Mouse (Mus musculus): ENCODE measurements around the gene Tfrc.

Gene Tfrc

DNA sequence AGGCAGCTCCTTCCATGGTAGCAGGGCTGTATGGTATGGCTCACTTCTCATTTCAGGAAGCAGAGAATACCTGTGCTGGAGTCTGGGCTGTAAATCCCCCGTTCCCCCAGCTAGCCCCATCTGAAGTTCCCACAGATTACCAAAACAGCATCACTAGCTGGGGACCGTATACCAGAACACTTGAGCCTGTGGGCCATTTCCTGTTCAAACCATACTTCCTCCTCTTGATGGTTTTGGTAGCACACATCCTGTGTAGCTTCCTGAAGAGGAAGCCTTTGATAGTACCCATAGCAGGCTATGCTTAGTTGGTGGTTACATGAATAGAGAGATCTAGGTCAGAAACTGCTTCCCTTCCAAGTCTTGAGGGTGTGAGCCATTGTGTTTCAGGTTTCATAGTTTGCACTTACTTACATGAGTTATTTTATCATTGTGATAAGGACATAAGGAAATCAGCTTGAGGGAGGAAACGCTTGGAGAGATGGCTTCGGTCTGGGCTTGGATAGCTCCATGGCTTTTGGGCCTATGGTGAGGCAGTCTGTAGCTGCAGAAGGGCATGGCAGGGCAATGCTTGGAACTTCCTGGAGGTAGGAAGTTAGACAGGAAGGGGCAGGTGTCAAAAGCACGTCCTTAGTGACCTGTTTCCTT is 42.4 kb downstream of the Tfrc start:
- no peak for DNase-seq

DNA sequence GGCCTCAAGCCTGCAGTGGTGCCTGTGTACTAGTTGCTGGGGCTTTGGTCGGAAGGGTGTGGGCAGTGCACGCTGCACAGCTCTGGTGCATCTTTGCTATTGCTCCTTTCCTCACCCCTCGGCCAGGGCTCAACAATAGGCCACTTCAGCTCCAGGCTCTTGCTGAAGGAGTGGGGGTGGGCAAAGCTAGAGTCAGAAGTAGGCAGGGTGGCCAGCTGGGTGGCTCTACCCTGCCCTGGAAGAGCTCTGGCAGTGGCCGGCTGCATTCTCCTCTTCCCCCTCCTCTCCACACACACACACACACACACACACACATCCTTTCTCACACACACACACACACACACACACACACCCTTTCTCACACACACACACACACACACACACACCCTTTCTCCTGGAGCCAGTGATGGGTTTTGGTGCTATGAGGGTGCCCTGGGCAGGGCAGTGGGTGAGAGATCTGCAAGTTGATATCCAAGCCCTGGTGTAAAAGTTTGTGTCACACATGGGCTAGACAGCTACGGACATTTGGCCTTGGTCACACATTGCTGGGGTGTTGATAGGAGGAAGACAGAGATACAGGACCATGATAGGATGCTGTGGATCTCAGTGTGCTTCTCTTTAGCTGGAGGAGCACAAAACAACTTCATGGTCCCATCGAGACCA is 45.5 kb downstream of the Tfrc start:
- DNase-seq: no peak

DNA sequence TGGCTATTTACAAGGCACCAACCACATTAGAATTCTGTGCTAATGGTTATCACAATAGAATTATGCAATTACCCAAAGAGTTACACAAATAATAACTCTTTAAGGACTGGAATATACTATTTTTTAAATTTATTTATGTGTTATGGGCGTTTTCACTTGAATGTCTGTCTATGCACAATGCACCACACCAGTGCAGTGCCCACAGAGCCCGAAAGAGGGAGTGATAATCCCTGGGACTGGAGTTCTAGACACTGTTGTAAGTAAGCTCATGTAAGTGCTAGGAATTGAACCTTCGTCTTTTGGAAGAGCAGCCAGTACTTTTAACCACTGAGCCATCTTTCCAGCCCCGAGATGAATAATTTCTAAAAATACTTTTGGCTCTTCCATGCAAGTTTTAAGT is 46.8 kb downstream of the Tfrc start:
- no peak for DNase-seq

DNA sequence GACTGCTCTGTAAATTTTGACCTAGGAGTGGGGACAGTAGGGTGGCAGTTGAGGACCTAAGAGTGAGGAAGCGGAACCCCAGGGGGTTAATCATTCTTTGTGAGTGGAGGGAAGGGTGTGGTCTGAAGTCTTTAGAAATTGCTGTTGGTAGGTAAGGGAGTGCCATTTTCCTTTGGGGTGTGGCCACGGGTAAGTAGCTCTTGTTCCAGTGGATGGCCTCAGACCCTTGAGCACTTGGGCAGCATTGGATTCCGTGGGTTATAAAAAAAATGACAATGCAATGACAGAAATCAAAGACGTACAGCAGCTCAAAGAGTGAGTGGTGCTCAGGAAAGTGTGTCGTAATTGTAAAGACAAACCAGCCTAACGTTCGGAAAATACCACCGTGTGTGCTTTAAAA is 47.6 kb downstream of the Tfrc start:
- no peak for DNase-seq

DNA sequence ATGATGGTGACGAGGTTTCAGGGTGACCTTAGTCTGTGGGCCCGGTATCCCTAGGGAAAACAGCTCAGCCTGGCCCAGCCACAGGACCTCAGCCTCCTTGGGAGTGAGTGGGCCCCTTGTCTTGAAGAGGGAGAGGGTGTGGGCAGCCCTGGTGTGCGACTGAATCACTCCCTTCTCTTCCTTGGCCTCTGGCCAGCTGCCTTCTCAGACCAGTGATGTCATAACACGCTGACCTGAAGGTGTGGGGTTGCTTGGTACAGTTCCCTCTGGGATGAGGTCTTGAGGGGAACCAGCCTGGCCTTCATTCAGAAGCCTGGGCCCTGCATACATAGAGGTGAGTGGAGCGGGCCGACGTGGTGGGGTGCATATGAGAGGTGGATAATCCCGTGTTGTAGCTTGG is 48.1 kb downstream of the Tfrc start:
- no peak for DNase-seq

DNA sequence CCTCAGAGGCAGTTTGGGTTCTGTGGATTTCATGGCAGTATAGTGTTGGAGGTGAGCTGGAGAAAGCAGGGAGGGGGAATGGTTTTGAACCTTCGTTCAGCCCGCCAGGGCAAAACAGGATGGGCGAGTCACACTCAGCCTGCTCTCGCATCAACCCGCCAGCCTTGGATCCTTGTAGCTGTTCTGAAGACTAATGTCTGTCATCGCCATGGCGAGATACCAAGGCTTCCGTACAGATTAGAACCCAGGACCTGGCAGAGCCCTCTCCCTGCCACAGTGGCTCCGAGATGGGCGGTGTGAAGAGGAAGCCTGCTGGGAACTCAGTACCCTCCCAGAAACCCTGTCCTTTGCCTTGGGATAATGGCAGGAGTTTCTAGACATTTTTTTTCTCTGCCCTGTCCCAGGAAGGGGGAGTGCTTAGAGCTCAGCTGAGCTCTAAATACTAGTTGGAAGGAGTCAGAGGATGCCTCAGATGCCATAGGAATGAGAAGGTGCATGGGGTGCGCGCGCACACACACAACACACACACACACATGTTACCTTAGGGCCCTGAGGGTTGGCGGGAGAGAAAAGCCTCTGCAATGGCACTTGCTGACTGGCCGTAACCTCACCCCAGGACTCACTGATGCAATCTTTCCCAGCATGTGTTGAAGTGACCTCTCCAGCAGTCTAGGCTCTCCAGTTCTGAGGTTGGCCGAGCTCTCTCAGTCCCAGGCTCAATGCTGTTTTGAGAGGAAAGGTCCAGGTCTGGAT is 49.0 kb downstream of the Tfrc start:
- DNase-seq: no peak

DNA sequence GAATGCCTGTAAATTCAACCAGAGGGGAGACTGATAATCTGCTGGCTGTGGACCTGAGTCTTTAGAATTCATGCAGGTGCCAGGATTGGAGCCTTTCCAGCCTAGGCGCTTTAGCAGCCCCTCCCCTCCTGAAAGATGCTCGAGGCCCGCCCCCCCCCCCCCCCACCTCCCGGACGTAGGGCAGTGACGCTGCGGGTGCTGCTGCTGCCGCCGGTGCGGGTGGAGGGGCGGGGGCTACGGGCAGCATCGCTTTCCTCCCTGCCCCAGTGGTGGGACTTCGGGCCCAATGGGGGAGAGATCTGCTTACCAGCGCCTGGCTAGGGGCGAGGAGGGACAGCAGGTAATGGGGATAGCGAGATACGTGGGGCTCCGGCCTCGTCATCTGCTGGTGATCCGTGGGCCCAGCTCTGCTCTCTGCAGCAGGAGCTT is 50.0 kb downstream of the Tfrc start:
- DNase-seq: peak; percentile 72 to 76

DNA sequence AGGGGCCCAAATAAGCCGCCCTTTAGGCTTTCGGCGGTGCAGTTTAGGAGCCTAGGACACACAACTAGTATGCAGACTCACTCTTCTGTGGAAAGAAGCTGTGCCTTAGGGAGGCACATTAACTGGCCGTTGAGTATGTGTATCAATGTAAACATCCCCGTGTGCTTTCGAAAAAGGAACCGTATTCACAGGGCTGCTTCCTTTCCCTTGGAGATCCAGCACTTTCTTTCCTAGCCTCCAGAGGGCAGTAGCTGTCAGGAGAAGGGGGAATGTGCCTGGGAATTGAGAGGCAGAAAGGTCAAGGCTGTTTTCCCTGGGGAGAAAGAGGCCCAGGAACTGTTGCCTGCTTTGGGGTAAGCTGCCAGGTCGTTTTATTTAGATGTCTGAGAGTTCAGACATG is 50.7 kb downstream of the Tfrc start:
- DNase-seq: peak; percentile 84 to 87

DNA sequence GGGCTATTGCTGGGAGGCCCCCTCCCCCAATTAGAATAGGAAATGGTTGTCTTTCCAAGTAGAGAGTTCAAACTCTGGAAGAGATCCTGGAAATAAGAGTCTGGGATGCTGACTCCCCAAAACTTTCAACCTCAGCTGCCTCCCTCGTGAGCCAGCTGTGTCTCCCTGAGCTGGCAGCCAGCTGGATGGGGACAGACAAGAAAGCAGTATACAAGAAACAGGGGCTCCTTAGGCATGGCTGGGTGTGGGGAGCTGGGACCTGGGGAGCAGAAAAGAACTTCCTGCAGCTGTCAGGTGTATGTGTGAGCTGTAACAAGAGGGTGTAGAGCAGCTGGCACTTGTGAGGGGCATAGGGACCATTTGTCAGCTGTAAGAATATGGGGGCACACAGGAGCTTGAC is 51.4 kb downstream of the Tfrc start:
- no peak for DNase-seq

DNA sequence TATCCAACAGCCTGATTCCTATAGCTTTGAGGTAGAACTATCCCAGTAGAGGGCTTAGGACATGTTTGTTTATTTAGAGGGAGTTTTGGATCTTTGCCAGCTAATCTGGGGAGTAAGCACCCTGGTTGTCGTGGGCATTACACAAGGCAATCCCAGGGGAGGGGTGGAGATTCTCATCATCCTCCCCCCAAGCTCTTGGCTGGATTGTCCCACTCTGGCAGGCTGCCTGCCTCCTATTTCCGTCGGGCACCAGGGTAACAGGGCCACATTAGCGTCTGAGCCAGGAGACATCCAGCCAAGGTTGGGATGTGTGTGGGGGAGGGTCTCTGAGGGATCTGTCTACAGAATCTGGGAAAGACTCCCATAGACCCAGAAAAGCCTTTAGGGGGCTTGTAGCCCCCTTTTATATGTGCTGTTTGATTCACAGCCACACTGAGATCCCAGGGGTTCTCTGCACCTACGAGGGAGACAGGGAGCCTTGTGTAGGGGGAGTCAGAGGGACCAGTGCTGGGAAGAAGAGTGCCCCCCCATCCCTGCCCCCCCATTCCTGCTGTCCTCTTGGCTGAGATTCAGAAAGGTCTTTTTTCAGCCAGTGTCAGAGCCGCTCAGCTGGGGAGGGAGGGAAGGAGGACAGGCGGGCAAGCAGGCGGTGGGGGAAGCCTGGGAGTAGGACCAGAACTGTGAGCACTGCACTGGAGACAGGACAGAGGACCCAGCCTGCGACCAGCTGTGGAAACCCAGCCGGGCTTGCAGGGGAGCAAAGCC is 52.0 kb downstream of the Tfrc start:
- peak; percentile 88 to 92 for DNase-seq

DNA sequence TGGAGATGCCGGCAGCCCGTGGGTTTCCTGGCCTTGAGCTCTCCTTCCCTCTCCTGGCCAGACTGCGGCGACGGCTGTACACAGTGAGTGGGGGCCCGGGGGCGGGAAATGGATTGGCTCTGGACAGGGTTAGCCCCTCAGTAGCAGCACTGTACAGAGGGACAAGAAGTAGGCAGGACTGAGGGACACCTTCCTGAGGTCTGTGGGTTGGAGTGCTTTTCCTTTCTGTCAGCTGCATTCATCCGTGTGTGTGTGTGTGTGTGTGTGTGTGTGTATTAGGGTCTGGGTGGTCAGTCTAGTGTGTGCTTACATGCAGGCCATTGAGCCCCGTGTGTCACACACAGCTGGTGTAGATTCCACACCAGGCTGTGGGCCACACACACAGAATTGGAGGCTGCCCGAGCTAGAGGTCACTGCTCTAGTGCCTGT is 52.8 kb downstream of the Tfrc start:
- peak; percentile 67 to 70 for DNase-seq

DNA sequence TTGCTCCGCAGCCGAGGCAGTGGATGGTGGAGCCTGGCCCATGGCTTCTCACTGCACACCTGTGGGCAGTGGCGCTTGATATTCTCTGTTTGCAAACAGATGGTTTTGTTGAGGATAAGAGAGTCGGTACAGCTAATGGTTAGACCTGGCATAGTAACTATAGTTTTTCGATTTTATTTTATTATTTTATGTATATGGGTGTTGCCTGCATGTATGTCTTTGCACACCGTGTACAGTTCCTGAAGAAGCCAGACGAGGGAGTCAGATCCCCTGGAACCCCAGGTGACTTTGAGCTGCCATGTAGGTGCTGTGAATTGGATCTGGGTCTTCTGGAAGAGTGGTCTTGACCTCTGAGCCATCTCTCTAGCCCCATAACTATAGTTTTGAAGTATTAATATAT is 53.7 kb downstream of the Tfrc start:
- no peak for DNase-seq

DNA sequence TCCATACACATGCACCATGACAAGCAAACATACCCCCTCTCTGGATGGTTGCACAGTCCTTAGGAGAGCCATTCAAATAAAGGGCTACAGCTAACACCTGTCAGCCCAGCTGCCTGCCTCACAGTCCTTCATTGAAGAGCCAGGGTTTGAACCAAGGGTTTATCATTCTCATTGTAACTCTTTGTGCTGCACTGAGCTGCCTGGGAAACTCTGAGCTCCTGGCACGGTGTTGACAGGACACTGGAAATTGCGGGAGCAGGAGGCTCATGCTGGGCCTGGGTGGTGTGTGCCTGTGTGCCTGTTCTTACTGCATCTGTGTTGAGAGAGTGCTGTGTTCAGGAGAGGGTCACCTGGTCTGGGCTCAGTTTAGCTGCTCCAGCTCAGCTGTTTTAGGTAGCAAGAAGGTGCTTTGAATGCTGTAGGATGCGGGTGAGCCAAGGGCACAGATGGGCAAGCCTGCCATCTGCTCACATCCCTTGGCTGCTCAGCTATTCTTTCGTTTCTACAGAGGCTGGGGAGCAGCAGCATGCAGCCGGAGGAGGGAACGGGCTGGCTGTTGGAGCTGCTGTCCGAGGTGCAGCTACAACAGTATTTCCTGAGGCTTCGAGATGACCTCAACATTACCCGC is 54.6 kb downstream of the Tfrc start:
- DNase-seq: peak; percentile 75 to 81

DNA sequence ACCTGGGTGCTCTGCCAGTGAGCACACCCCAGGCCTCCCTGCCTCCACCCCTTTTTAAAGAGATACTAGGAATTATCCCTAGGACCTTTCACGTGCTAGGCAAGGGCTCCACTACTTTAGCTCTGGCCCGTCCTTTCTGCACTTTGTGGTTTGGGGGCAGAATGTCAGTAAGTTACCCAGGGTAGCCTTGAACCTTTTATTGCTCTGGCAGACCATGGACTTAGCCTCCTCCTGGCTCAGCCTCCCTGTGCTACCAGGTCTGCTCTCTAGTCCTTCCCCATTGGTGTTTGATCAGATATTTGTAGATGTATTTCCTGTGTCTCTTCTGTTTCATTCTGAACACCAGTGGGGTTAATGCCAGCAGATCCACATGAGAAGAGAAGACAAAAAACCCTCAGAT is 55.5 kb downstream of the Tfrc start:
- no peak for DNase-seq

DNA sequence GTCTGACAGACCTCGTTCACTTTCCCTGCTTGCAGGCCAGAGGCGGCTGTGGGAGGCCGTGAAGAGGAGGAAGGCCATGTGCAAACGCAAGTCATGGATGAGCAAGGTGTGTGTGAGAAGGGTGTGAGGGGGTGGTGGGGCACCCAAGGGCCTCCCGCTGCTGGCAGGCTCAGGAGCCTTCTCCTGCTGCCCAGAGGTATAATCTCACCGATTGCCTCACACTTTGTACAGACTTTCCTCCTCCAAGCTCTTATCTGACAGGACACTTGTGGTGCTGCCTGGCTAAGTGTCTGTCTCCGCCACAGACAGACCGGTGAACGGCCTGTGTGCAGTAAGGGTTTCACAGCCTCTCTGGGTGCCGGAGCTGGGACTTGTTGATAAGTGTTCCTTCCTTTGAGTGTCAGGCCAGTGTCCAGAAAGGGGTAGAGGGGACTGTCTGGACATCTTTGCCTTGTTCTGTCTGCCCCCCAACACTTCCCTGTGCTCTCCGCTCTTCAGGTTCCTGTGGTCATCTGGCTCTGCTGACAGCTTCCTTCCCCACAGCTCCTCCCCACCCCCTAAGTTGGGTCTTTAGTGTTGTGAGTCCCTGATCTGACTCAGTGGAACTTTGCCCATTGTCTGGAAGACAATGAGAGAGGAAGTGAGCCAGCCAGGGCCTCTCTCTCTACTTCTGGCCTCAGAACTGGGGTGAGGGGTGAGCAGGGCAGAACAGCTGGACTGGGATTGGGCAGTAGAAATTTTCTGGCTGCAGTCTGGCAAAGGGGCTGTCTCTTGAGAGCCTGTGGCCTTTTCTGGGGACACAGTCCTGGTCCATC is 57.3 kb downstream of the Tfrc start:
- DNase-seq: peak in 1 of 2 experiments; percentile 50

DNA sequence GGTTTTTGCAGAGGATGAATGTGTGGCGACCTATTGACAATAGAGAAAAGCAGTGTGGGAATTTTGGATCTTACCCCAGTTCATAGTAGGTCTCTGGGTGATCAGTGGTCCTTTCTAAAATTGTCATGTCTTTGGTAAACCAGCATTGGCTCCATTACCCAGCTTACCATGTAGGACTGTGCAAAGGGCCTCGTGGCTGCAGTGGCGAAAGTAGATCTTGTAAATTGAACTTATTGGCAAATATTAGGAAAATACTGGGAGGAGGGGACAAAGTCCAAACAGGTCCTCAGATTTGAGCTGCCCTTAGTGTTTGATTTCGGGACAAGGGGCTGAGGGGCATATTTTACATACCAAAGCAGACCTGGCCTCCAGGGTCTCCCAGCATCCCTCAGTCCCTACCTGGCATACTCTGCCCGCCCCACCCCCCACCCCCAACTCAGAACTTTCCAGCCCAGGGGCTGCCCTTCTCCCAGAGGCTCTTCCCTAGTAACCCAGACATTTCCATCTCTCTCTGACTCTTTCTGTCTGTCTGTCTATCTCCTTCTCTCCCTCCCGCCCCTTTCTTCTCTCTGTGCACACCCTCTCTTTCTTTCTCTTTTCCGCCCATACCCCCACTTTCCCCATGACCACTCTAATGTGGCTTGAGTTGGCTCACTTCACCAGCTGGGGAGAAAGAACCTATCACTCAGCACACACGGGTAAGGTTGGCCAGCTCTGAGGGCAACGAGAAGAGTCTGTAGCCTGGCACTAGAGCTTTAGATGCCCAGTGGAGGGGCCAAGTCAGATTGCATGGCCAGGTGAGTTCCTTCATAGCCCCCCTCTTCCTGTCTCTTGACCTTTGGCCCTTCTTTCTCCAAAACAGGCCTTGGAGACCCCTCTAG is 58.2 kb downstream of the Tfrc start:
- no peak for DNase-seq

DNA sequence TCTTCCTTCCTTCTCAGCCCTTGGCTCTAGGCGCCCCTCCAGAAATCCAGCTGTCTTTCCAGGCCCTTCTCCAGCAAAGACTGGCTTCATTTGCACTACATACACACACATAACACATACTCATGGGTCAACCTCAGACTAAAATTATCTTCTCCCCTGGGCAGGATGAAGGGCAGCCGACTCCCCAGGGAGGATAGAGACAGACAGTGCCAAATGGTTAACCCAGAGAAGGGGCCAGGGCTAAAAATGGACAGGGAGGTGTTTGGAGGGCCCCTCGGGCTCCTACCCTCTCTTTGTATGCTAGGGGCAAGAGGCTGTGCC is 58.8 kb downstream of the Tfrc start:
- DNase-seq: no peak

DNA sequence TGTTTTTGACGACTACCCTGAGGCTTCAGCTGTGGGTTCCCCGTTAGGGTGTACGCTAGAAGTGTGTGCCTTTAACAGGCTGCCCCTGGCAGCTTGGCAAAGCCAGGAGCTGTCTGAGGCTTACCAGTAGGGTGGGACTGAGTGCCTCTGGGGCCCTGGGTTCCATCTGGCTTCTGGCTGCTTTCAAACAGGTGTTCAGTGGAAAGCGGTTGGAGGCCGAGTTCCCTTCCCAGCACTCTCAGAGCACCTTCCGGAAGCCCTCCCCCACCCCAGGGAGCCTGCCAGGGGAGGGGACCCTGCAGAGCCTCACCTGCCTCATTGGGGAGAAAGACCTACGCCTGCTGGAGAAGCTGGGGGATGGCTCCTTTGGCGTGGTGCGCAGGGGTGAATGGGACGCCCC is 59.3 kb downstream of the Tfrc start:
- DNase-seq: no peak

DNA sequence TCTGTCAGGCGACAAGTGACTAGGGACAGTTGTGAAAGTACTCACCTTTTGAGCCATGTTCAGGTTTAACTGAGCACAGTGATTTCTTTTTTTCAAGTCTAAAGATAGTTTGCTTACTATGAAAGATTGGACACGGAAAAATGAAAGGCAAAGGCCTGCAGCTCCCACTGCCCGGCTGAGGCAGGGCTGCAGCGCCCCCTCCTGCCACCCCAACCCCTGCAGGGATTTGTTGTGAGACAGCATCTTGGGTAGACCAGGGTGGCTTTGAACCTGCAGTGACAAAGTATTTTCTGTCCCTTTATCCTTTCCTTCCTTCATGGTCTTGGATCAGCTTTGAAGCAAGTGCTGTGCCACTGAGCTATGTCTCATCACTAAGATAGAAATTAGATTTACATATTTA is 59.8 kb downstream of the Tfrc start:
- DNase-seq: peak; percentile 59 to 61

DNA sequence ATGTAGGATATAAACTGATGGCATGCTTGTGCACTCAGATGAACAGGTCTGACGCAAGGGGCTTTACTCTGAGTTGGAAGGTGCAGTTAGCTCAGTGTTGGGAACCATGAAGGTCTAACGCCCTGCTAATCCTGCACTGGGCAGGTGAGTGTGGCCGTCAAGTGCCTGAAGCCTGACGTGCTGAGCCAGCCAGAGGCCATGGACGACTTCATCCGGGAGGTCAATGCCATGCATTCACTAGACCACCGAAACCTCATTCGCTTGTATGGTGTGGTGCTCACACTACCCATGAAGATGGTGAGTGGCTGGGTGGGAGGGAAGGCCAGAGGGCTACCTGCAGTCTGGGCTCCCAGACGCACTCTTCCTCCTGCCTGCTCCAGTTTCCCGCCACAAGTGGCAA is 60.5 kb downstream of the Tfrc start:
- no peak for DNase-seq

Measured in cerebellum, postnatal 10 days (tissue).